Mouse (Mus musculus) testis, adult 2 months (tissue): Measurements from ENCODE around the gene Yju2. TPM values are rescaled to one million over a fixed set of nuclear protein-coding genes. Genes with fewer than 3 reads are reported as not detected.

Experiments used
- H3K27ac ChIP-seq: fragments of 200-500 bp; 2 replicates; pipeline ENCODE4 v1.5.1; 2012; ENCODE audit warnings: low read depth, low read length; ENCODE audit not compliant: control insufficient read depth, insufficient read depth
- H3K27me3 ChIP-seq: fragments of 200-500 bp; 2 replicates; pipeline ENCODE4 v1.6.1; 2012; ENCODE audit warnings: mild to moderate bottlenecking, low read length, moderate library complexity; ENCODE audit not compliant: control insufficient read depth, insufficient read depth
- H3K36me3 ChIP-seq: fragments of 200-500 bp; 2 replicates; pipeline ENCODE4 v1.6.1; 2012; ENCODE audit warnings: mild to moderate bottlenecking, low read length; ENCODE audit not compliant: control insufficient read depth, insufficient read depth
- H3K4me1 ChIP-seq: fragments of 200-500 bp; 2 replicates; pipeline ENCODE4 v1.6.1; 2012; ENCODE audit warnings: low read length; ENCODE audit not compliant: control insufficient read depth, insufficient read depth
- H3K4me3 ChIP-seq: fragments of 200-500 bp; 2 replicates; pipeline ENCODE4 v1.5.1; 2012; ENCODE audit warnings: low read depth, mild to moderate bottlenecking, low read length, moderate library complexity, mixed read lengths; ENCODE audit not compliant: control insufficient read depth
- CTCF ChIP-seq: fragments of 200-500 bp; IDR thresholded peaks from 2 replicates; pipeline ENCODE4 v1.5.1; 2012; ENCODE audit warnings: low read depth, mild to moderate bottlenecking, inconsistent platforms, low read length, moderate library complexity; ENCODE audit not compliant: control insufficient read depth, insufficient read depth, insufficient replicate concordance
- POLR2A ChIP-seq: fragments of 200-500 bp; IDR thresholded peaks from 2 replicates; pipeline ENCODE4 v1.6.1; 2012; ENCODE audit warnings: low read depth, mild to moderate bottlenecking, inconsistent platforms, low read length, moderate library complexity; ENCODE audit not compliant: control insufficient read depth
- polyA plus RNA-seq: library from polyadenylated mRNA; depleted of rRNA; stranded (reverse); fragments of >200 nt; gene quantifications from 2 replicates; pipeline ENCODE4 v1.2.3, GENCODE M21; 2012

Yju2 gene
- polyA plus RNA-seq, 1 experiment, result 4.9 TPM

DNA sequence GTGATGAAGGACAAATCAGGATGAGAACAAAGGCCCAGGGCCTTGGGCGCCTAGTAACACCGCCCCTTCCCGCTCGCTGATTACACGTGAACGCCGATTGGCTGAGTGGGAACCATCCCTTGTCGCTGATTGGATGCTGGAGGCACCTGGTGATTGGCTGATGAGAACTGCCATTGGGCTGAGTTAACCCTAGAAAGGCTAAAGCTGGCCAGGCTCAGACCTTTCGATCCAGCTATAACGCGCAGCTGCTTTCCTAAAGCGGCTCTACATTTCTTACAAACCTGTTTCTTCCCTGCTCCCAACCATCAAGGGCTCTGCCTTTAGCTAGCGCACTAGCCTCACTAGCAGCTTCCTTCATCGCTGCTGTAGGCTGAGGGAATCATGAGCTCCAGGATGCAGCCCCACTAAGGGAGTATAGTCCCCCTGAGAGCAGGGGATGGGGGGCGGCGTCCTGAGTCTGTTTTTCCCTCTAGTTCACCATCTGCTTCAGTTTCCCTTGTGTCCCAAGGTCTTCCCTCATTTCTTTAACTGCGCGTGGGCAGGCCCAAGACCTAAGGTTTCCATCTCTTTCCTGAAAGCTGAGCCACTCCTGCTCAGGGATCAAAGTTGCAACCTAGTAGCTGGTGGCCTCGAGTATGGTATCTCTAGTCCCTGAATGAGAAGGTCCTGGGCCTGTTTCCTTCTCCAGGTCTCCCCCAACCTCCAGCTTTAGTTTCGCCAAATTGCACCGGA lies 49.6 kb downstream of the Yju2 start:
- Histone ChIP-seq H3K4me3 (peak overlapping the region; percentile 82), H3K4me1 (peaks cover 36% of the 10 kb centered on the region), H3K36me3 (no peaks in the 10 kb centered on the region), H3K27ac (peak overlapping the region; percentile 79), H3K27me3 (no peaks in the 10 kb centered on the region)
- peak; percentile 48; the same call in 1 of the 2 replicates for TF ChIP-seq POLR2A
- no peak for TF ChIP-seq CTCF

DNA sequence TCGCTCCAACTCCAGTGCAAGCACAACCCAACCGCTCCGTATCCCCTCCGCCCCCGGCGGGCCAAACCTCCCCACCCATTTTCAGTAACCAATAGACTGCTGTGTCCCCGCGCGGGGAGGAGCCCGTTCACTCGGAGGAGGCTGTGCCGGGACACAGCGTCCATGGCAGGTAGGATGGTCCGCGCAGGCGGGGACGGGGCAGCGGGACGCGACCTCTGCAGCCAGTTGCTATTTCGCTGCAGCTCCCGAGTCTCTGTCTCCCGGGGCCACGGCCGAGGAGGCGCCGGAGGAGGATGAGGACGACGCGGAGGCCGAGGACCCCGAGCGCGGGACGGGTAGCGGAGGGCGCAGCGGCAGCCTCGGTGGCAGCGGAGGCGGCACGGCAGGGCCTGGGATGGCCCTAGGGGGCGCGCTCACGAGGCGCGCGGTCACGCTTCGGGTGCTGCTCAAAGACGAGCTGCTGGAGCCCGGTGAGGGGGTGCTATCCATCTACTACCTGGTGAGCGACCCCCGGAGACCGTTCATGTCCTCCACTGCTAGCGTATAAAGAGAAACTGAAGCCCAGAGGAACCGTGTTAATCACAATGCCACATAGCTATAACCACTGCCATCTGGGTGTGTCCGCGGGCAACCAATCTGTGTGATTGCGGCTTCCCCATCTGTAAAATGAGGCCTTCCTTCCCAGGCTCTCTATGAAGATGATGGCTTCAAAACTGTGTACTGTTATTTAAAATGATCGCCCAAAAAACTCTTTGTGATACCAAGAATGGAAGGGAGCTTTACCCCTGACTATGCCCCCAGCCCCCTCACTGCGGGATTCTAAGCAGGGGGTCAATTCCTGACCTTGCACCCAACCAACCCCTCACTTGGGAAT lies 50.4 kb downstream of the Yju2 start:
- Histone ChIP-seq H3K36me3 (no peaks in the 10 kb centered on the region), H3K4me1 (peaks cover 36% of the 10 kb centered on the region), H3K27ac (peak overlapping the region; percentile 79; the same call in 1 of the 2 replicates), H3K27me3 (no peaks in the 10 kb centered on the region), H3K4me3 (peak overlapping the region; percentile 82)
- TF ChIP-seq POLR2A (peak; percentile 66), CTCF (no peak)

- TF ChIP-seq CTCF (no peak), POLR2A (no peak)
- Histone ChIP-seq H3K36me3 (no peaks in the 10 kb centered on the region), H3K27ac (no peak overlapping the region)
Measured at GRCm38 (mm10) chr17:56009962-56010240, 51.0 kb downstream of the Yju2 start.

DNA sequence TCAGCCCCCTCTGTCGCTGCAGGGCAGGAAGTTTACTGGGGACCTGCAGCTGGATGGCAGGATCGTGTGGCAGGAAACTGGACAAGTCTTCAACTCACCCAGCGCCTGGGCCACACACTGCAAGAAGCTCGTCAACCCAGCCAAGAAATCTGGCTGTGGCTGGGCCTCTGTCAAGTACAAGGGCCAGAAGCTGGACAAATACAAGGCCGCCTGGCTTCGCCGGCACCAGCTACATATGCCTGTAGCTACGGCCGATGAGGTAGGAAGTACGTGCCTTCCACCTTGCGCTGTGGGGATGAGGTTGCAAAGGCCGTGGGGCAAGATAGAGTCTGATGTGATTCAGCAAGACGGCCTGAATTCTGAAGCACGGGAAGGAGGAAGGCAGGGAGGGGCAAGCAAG lies 51.4 kb downstream of the Yju2 start:
- peaks cover 35% of the 10 kb centered on the region for H3K4me1 ChIP-seq
- TF ChIP-seq CTCF, result no peak
- peak overlapping the region; percentile 45 for H3K4me3 ChIP-seq
- H3K27ac ChIP-seq, result no peak overlapping the region
- no peaks in the 10 kb centered on the region for H3K36me3 ChIP-seq
- H3K27me3 ChIP-seq, result no peaks in the 10 kb centered on the region

More at GRCm38 (mm10) chr17:56009962-56010240, 51.0 kb downstream of the Yju2 start:
- H3K4me3 ChIP-seq, result no peak overlapping the region
- H3K4me1 ChIP-seq, result peaks cover 36% of the 10 kb centered on the region
- no peaks in the 10 kb centered on the region for H3K27me3 ChIP-seq

DNA sequence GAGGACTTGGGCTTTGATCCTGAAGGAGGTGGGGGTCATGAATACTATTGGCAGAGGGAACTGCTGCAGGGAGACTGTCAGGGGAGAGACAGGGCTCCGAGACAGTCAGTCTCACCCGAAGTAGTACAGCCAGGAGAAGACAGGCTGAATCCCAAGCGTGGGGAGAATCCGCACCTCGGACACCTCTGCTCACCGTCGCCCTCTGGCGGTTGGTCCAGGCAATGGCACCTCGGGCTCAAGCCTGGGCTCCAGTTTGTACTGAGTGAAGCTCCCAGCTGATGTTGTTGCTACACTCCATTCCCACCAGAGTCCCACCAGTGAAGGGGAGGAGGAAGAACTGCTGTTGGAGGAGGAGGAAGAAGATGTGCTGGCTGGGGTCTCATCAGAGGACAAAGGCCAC lies 51.8 kb downstream of the Yju2 start:
- H3K4me1 ChIP-seq, result peaks cover 33% of the 10 kb centered on the region
- H3K4me3 ChIP-seq, result peak overlapping the region; percentile 45

DNA sequence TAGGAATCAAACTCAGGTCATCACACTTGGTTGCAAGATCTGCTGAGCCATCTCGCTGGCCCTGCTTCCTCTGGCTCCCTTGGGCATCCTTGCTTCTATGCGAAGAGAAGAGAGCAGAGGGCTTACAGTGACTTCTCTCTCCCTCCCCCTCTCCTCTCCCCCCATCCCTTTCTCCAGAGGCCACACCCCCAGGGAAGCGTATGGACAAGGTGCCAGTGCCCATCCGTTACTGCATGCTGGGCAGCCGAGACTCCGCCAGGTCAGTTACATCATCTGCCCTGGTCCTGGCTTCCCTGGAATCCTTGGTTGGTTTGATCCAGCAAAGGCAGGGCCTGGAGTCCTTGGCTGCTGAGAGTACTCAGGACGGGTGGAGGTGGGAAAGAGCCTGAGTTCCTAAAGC lies 52.5 kb downstream of the Yju2 start:
- Histone ChIP-seq H3K4me3 (no peak overlapping the region), H3K27me3 (no peaks in the 10 kb centered on the region), H3K4me1 (peaks cover 33% of the 10 kb centered on the region), H3K27ac (no peak overlapping the region), H3K36me3 (no peaks in the 10 kb centered on the region)
- TF ChIP-seq CTCF (no peak), POLR2A (no peak)

More for the DNA sequence above, 51.8 kb downstream of the Yju2 start:
- TF ChIP-seq POLR2A (0 out of 2 replicates have a peak, but pooled peaks have one; percentile 24), CTCF (peak; percentile 100)
- no peaks in the 10 kb centered on the region for H3K27me3 ChIP-seq
- H3K36me3 ChIP-seq, result no peaks in the 10 kb centered on the region
- no peak overlapping the region for H3K27ac ChIP-seq

- no peak overlapping the region for H3K4me3 ChIP-seq
- H3K27me3 ChIP-seq, result no peaks in the 10 kb centered on the region
- no peak for TF ChIP-seq POLR2A
- no peak for TF ChIP-seq CTCF
- H3K27ac ChIP-seq, result no peak overlapping the region
- H3K36me3 ChIP-seq, result no peaks in the 10 kb centered on the region
- peaks cover 5% of the 10 kb centered on the region for H3K4me1 ChIP-seq
Measured at GRCm38 (mm10) chr17:56015293-56015692, 56.4 kb downstream of the Yju2 start.
